Mouse (Mus musculus): Measurements from ENCODE around the gene Rps6ka3. TPM values are rescaled to one million over a fixed set of nuclear protein-coding genes. Genes with fewer than 3 reads are reported as not detected.

Gene Rps6ka3
- polyA plus RNA-seq (2014; fragmentation: Nextera tagmentation; extraction: Ambion mirVana), result 8.3 and 9.9 TPM in 2 replicates

DNA sequence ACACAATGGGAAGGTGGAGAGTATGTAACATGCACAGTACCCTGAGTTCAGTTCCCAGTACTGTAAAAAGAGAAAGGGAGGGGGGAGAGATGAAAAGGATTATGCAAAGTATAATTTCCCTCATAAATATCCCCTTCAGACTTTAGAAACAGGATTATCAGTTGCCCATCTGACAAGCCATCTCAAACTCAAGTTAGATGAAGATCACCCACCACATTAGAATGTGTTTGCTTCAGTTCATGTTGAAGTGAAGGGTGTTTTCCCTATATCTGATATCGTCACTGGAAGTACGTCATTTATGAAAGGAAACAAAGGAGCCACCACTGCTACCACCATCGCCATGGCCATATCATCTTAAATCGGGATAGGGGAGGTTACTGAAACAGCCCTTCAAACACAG lies at the start of gene Rps6ka3:
Gene Rps6ka3, plus strand, starts transcription at position 301 of the 400 bp plus-strand sequence.
- ATAC-seq (ENCODE audit: insufficient number of reproducible peaks, insufficient read depth, low FRiP score, low read depth), result no peak
- Histone ChIP-seq H3K4me2 (replicated peaks; ENCODE audit: low read depth, low read length) (no peak within 1 kb of the TSS), H3K27ac (ENCODE audit: low read length) (no peak within 1 kb of the TSS), H3K9ac (replicated peaks; ENCODE audit: low read depth, low read length) (no peak within 1 kb of the TSS), H3K27me3 (ENCODE audit: control insufficient read depth, insufficient read depth, low read length) (no peaks in the 10 kb centered on the region), H3K4me3 (ENCODE audit: low read depth, low read length) (no peak within 1 kb of the TSS), H3K36me3 (ENCODE audit: control insufficient read depth, insufficient read depth, low read length) (no peaks in the 10 kb centered on the region), H3K9me3 (ENCODE audit: control insufficient read depth, low read depth, low read length) (no peaks in the 10 kb centered on the region), H3K4me1 (ENCODE audit: control insufficient read depth, insufficient read depth, low read length) (no peaks in the 10 kb centered on the region)
- WGBS, result 94% methylated on average over 4 of the region's 4 CpGs

DNA sequence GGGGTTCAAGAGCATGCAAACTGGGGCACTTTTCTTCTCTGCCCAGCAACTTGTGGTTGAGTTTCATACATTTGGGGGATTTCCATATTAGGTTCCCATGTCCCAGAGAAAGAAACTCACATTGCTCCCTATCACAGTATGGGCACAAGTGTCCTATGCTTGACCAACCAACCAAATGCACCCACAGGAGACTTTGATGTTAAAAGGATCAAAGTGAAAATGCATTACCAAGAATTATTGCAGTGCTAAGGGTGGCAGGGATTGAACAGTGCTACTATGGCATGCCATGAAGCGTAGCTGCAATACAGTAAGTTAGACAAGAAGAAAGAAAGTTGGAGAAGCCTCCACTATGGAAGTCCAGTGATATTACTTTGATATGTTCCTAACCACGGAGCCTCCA lies 40.9 kb upstream of the Rps6ka3 start:
- H3K27ac ChIP-seq (ENCODE audit: low read length), result no peak overlapping the region
- no peak overlapping the region for H3K4me2 ChIP-seq (replicated peaks; ENCODE audit: low read depth, low read length)
- H3K27me3 ChIP-seq (ENCODE audit: control insufficient read depth, insufficient read depth, low read length), result no peaks in the 10 kb centered on the region
- WGBS, result 87% methylated on average over 2 of the region's 2 CpGs
- H3K9ac ChIP-seq (replicated peaks; ENCODE audit: low read depth, low read length), result no peak overlapping the region
- no peak for ATAC-seq (ENCODE audit: insufficient number of reproducible peaks, insufficient read depth, low FRiP score, low read depth)
- H3K4me1 ChIP-seq (ENCODE audit: control insufficient read depth, insufficient read depth, low read length), result no peaks in the 10 kb centered on the region
- H3K36me3 ChIP-seq (ENCODE audit: control insufficient read depth, insufficient read depth, low read length), result no peaks in the 10 kb centered on the region
- H3K9me3 ChIP-seq (ENCODE audit: control insufficient read depth, low read depth, low read length), result no peaks in the 10 kb centered on the region
- H3K4me3 ChIP-seq (ENCODE audit: low read depth, low read length), result no peak overlapping the region

- Histone ChIP-seq H3K4me1 (ENCODE audit: control insufficient read depth, insufficient read depth, low read length) (no peaks in the 10 kb centered on the region), H3K27ac (ENCODE audit: low read length) (no peak overlapping the region), H3K36me3 (ENCODE audit: control insufficient read depth, insufficient read depth, low read length) (no peaks in the 10 kb centered on the region), H3K27me3 (ENCODE audit: control insufficient read depth, insufficient read depth, low read length) (no peaks in the 10 kb centered on the region), H3K4me3 (ENCODE audit: low read depth, low read length) (no peak overlapping the region), H3K4me2 (replicated peaks; ENCODE audit: low read depth, low read length) (no peak overlapping the region), H3K9me3 (ENCODE audit: control insufficient read depth, low read depth, low read length) (no peaks in the 10 kb centered on the region), H3K9ac (replicated peaks; ENCODE audit: low read depth, low read length) (no peak overlapping the region)
- WGBS, result 73% methylated on average over 2 of the region's 2 CpGs
- ATAC-seq (ENCODE audit: insufficient number of reproducible peaks, insufficient read depth, low FRiP score, low read depth), result no peak
Observed at GRCm38 (mm10) chrX:159171579-159171978, 38.5 kb upstream of the Rps6ka3 start.

- no peak overlapping the region for H3K27ac ChIP-seq (ENCODE audit: low read length)
- no peaks in the 10 kb centered on the region for H3K36me3 ChIP-seq (ENCODE audit: control insufficient read depth, insufficient read depth, low read length)
- ATAC-seq (ENCODE audit: insufficient number of reproducible peaks, insufficient read depth, low FRiP score, low read depth), result no peak
- no peaks in the 10 kb centered on the region for H3K27me3 ChIP-seq (ENCODE audit: control insufficient read depth, insufficient read depth, low read length)
- H3K9me3 ChIP-seq (ENCODE audit: control insufficient read depth, low read depth, low read length), result no peaks in the 10 kb centered on the region
- H3K9ac ChIP-seq (replicated peaks; ENCODE audit: low read depth, low read length), result no peak overlapping the region
- WGBS, result 85% methylated on average over 4 of the region's 4 CpGs
- no peak overlapping the region for H3K4me2 ChIP-seq (replicated peaks; ENCODE audit: low read depth, low read length)
- H3K4me1 ChIP-seq (ENCODE audit: control insufficient read depth, insufficient read depth, low read length), result no peaks in the 10 kb centered on the region
- H3K4me3 ChIP-seq (ENCODE audit: low read depth, low read length), result no peak overlapping the region
Observed at GRCm38 (mm10) chrX:159191581-159191980, 18.5 kb upstream of the Rps6ka3 start.

- Histone ChIP-seq H3K9me3 (ENCODE audit: control insufficient read depth, low read depth, low read length) (no peaks in the 10 kb centered on the region), H3K9ac (replicated peaks; ENCODE audit: low read depth, low read length) (no peak overlapping the region), H3K27me3 (ENCODE audit: control insufficient read depth, insufficient read depth, low read length) (no peaks in the 10 kb centered on the region), H3K36me3 (ENCODE audit: control insufficient read depth, insufficient read depth, low read length) (no peaks in the 10 kb centered on the region), H3K27ac (ENCODE audit: low read length) (no peak overlapping the region), H3K4me3 (ENCODE audit: low read depth, low read length) (no peak overlapping the region), H3K4me2 (replicated peaks; ENCODE audit: low read depth, low read length) (no peak overlapping the region), H3K4me1 (ENCODE audit: control insufficient read depth, insufficient read depth, low read length) (no peaks in the 10 kb centered on the region)
- ATAC-seq (ENCODE audit: insufficient number of reproducible peaks, insufficient read depth, low FRiP score, low read depth), result no peak
Observed at GRCm38 (mm10) chrX:159199495-159199894, 10.6 kb upstream of the Rps6ka3 start.

DNA sequence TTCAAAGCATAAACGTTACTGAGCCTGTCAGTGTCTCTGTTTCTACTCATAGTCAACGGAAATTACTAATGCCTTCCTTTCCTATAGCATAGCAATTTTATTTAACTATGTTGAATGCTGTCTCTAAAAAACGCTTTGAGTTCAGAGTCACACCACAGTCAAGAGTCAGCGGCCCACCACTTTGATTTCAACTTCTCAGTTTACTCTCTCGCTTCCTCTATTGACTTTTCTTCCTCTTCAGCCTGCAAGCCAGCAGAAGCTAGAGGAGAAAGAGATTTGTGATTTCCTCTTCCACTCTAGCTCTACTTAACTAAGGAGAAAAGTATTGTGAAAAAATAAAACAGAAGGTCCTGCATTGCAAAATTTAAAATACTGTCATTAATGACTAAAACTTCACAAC lies 10.0 kb upstream of the Rps6ka3 start:
- H3K4me1 ChIP-seq (ENCODE audit: control insufficient read depth, insufficient read depth, low read length), result no peaks in the 10 kb centered on the region
- WGBS, result 61% methylated on average over 5 of the region's 5 CpGs
- no peak for ATAC-seq (ENCODE audit: insufficient number of reproducible peaks, insufficient read depth, low FRiP score, low read depth)
- H3K9me3 ChIP-seq (ENCODE audit: control insufficient read depth, low read depth, low read length), result no peaks in the 10 kb centered on the region
- no peak overlapping the region for H3K27ac ChIP-seq (ENCODE audit: low read length)
- H3K36me3 ChIP-seq (ENCODE audit: control insufficient read depth, insufficient read depth, low read length), result no peaks in the 10 kb centered on the region
- no peak overlapping the region for H3K4me2 ChIP-seq (replicated peaks; ENCODE audit: low read depth, low read length)
- H3K4me3 ChIP-seq (ENCODE audit: low read depth, low read length), result no peak overlapping the region
- H3K27me3 ChIP-seq (ENCODE audit: control insufficient read depth, insufficient read depth, low read length), result no peaks in the 10 kb centered on the region
- no peak overlapping the region for H3K9ac ChIP-seq (replicated peaks; ENCODE audit: low read depth, low read length)

DNA sequence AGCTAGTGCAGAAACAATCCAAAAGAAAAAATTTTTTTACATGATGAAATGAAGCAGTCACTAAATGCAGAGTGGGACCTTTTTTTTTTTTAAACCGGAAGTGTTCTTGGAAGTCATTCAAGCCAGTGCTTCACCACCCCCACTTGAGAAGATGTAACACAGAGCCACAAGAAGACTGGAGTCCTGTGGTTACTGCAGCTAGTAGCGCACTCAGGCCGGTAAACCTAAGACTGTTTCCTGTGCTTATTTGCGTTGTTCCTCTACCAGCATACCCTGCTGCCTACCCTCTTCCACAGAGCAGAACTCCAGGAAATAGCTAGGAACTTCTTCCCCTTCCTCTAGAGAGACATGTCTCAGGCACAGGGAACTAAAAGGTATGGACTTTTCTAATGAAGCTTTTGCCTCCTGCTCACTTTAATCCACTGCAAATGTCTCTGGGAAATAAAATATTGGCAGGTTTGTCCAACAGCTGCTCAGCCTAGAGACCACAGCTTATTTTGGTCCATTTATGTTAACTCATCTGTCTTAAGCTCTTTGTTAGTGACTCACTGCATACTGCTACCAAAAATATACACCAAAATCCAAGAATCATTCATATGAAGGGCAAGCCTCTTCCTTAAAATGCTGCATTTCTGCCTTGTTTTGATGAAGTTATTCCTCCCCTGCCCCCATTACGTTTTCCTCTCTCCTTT lies 931 bp downstream of the Rps6ka3 start:
- ATAC-seq (ENCODE audit: insufficient number of reproducible peaks, insufficient read depth, low FRiP score, low read depth), result no peak
- Histone ChIP-seq H3K9me3 (ENCODE audit: control insufficient read depth, low read depth, low read length) (no peaks in the 10 kb centered on the region), H3K36me3 (ENCODE audit: control insufficient read depth, insufficient read depth, low read length) (no peaks in the 10 kb centered on the region), H3K4me3 (ENCODE audit: low read depth, low read length) (no peak overlapping the region), H3K4me2 (replicated peaks; ENCODE audit: low read depth, low read length) (no peak overlapping the region), H3K27me3 (ENCODE audit: control insufficient read depth, insufficient read depth, low read length) (no peaks in the 10 kb centered on the region), H3K9ac (replicated peaks; ENCODE audit: low read depth, low read length) (no peak overlapping the region), H3K4me1 (ENCODE audit: control insufficient read depth, insufficient read depth, low read length) (no peaks in the 10 kb centered on the region), H3K27ac (ENCODE audit: low read length) (no peak overlapping the region)
- 72% methylated on average over 5 of the region's 5 CpGs for WGBS

DNA sequence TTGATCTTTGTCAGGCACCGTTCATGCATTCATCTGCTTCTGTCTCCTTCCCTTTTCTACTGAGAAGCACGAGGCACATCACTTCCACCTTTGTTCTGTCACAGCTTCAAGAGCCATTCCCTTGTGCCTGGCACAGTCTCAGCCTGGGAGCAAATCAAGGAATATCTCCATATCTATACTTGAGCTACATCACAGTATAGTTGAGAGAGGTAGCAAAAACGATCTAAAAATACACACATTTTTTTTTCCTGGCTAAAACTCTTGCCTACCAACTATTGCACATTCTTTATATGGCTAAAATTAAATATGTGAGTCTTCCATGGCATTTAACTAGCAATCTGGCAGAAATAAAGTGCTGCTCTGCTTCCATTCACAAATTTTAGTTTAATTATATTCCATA lies 5.1 kb downstream of the Rps6ka3 start:
- Histone ChIP-seq H3K4me1 (ENCODE audit: control insufficient read depth, insufficient read depth, low read length) (no peaks in the 10 kb centered on the region), H3K4me2 (replicated peaks; ENCODE audit: low read depth, low read length) (no peak overlapping the region), H3K9me3 (ENCODE audit: control insufficient read depth, low read depth, low read length) (no peaks in the 10 kb centered on the region), H3K27me3 (ENCODE audit: control insufficient read depth, insufficient read depth, low read length) (no peaks in the 10 kb centered on the region), H3K9ac (replicated peaks; ENCODE audit: low read depth, low read length) (no peak overlapping the region), H3K36me3 (ENCODE audit: control insufficient read depth, insufficient read depth, low read length) (no peaks in the 10 kb centered on the region), H3K4me3 (ENCODE audit: low read depth, low read length) (no peak overlapping the region), H3K27ac (ENCODE audit: low read length) (no peak overlapping the region)
- ATAC-seq (ENCODE audit: insufficient number of reproducible peaks, insufficient read depth, low FRiP score, low read depth), result no peak
- WGBS, result 49% methylated on average over 3 of the region's 3 CpGs

GRCm38 (mm10) chrX:159222474-159222873 lies 12.4 kb downstream of the Rps6ka3 start:
- no peak for ATAC-seq (ENCODE audit: insufficient number of reproducible peaks, insufficient read depth, low FRiP score, low read depth)
- Histone ChIP-seq H3K36me3 (ENCODE audit: control insufficient read depth, insufficient read depth, low read length) (no peaks in the 10 kb centered on the region), H3K4me2 (replicated peaks; ENCODE audit: low read depth, low read length) (no peak overlapping the region), H3K9ac (replicated peaks; ENCODE audit: low read depth, low read length) (no peak overlapping the region), H3K27ac (ENCODE audit: low read length) (no peak overlapping the region), H3K4me3 (ENCODE audit: low read depth, low read length) (no peak overlapping the region), H3K27me3 (ENCODE audit: control insufficient read depth, insufficient read depth, low read length) (no peaks in the 10 kb centered on the region), H3K9me3 (ENCODE audit: control insufficient read depth, low read depth, low read length) (no peaks in the 10 kb centered on the region), H3K4me1 (ENCODE audit: control insufficient read depth, insufficient read depth, low read length) (no peaks in the 10 kb centered on the region)
- WGBS, result 69% methylated on average over 3 of the region's 3 CpGs

Measured in stomach, embryonic 14.5 days (tissue).